Mouse (Mus musculus): ENCODE measurements around the gene B3gnt7. TPM values are rescaled to one million over a fixed set of nuclear protein-coding genes. Genes with fewer than 3 reads are reported as not detected.

Gene B3gnt7
- 2.8 and 2.9 TPM in 2 replicates for polyA plus RNA-seq (2014; fragmentation: Nextera tagmentation; extraction: Ambion mirVana)

GRCm38 (mm10) chr1:86302532-86302931, at the start of gene B3gnt7:
Gene B3gnt7 (plus strand): TSS chr1:86302832.
- Histone ChIP-seq H3K4me3 (ENCODE audit: low read depth, low read length) (peak within 1 kb of the TSS; percentile 55), H3K4me1 (replicated peaks; ENCODE audit: control insufficient read depth, insufficient read depth, low read length) (no peaks in the 10 kb centered on the region; the same call in 1 of the 2 replicates), H3K4me2 (replicated peaks; ENCODE audit: low read depth, low read length) (peak within 1 kb of the TSS; percentile 85), H3K27ac (ENCODE audit: low read depth, low read length) (no peak within 1 kb of the TSS), H3K36me3 (ENCODE audit: control insufficient read depth, insufficient read depth, low read length) (no peaks in the 10 kb centered on the region), H3K27me3 (ENCODE audit: control insufficient read depth, insufficient read depth, low read length) (peaks cover 34% of the 10 kb centered on the region), H3K9ac (ENCODE audit: low read depth, low read length) (peak within 1 kb of the TSS; percentile 12; the same call in 1 of the 2 replicates), H3K9me3 (ENCODE audit: control insufficient read depth, low read length) (no peaks in the 10 kb centered on the region)
- DNase-seq (ENCODE audit: low spot score) (no peak), ATAC-seq (ENCODE audit: low FRiP score) (no peak)
- WGBS = 26% methylated on average over 6 of the region's 6 CpGs

DNA sequence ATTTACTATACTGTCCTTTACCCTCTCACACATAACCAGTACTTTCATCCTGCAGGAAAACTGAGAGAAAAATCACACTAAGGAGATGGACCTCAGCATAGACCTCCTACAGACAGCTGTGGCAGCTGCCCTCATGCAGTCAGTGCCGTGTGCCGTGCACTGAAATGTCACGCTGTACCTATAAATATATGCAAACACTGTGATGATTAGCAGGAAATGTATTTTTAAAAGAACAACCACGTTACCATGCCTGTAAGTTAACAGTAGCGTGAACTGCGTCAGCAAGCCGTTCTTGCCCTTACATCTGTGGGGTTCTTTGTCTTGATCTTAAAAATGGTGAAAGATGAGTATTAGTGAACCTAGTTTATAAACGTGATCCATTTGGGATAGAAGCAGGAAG, 49.2 kb upstream of the B3gnt7 start:
- Histone ChIP-seq H3K27me3 (ENCODE audit: control insufficient read depth, insufficient read depth, low read length) (no peaks in the 10 kb centered on the region), H3K9me3 (ENCODE audit: control insufficient read depth, low read length) (no peaks in the 10 kb centered on the region), H3K4me3 (ENCODE audit: low read depth, low read length) (no peak overlapping the region), H3K36me3 (ENCODE audit: control insufficient read depth, insufficient read depth, low read length) (no peaks in the 10 kb centered on the region), H3K4me2 (replicated peaks; ENCODE audit: low read depth, low read length) (no peak overlapping the region), H3K27ac (ENCODE audit: low read depth, low read length) (no peak overlapping the region), H3K4me1 (replicated peaks; ENCODE audit: control insufficient read depth, insufficient read depth, low read length) (no peaks in the 10 kb centered on the region), H3K9ac (ENCODE audit: low read depth, low read length) (no peak overlapping the region)
- 88% methylated on average over 8 of the region's 8 CpGs for WGBS
- ATAC-seq (ENCODE audit: low FRiP score) (no peak), DNase-seq (ENCODE audit: low spot score) (no peak)

DNA sequence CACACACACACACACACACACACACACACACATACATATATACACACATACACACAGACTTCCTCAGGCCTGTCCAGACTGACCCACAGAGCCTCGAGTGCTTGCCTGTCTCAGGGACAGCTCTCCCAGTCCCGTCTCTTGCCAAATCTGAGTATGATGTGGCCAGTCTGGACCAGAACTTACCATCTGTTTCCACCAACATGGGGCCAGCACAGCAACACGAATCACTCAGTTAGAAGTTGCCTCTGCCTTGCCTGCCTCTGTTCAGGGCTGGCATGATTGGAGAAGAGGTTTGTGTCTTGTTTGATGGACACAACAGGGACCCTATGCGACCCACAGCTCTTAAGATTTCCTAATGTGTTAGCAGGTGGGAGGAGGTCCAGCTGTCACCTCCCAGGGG, 46.3 kb upstream of the B3gnt7 start:
- no peak overlapping the region for H3K9ac ChIP-seq (ENCODE audit: low read depth, low read length)
- ATAC-seq (ENCODE audit: low FRiP score) (no peak), DNase-seq (ENCODE audit: low spot score) (no peak)
- WGBS = 77% methylated on average over 4 of the region's 4 CpGs
- no peak overlapping the region for H3K4me3 ChIP-seq (ENCODE audit: low read depth, low read length)
- no peak overlapping the region for H3K27ac ChIP-seq (ENCODE audit: low read depth, low read length)
- H3K4me2 ChIP-seq (replicated peaks; ENCODE audit: low read depth, low read length) = no peak overlapping the region
- H3K36me3 ChIP-seq (ENCODE audit: control insufficient read depth, insufficient read depth, low read length) = no peaks in the 10 kb centered on the region
- H3K27me3 ChIP-seq (ENCODE audit: control insufficient read depth, insufficient read depth, low read length) = no peaks in the 10 kb centered on the region
- no peaks in the 10 kb centered on the region for H3K4me1 ChIP-seq (replicated peaks; ENCODE audit: control insufficient read depth, insufficient read depth, low read length)
- no peaks in the 10 kb centered on the region for H3K9me3 ChIP-seq (ENCODE audit: control insufficient read depth, low read length)

DNA sequence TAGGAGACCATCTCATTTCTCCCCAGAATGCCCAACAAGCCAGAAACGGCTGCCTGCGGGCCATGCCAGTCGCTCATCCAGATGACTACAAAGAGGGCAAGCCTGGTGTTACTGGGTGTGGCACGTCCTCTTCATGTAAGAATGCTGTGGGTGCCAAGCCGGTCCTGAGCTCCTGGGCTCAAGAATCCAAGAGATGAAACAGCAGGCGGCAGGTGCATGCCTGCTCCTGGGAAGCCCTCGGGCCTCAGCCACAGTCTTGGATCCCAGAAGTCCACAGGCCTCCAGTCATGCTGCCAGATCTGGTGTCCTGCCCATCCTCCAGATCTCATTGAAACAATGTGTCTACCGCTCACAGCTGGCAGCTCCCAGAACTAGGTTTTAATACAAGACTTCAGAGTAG, 45.4 kb upstream of the B3gnt7 start:
- ATAC-seq (ENCODE audit: low FRiP score) (no peak), DNase-seq (ENCODE audit: low spot score) (no peak)
- Histone ChIP-seq H3K27ac (ENCODE audit: low read depth, low read length) (no peak overlapping the region), H3K4me3 (ENCODE audit: low read depth, low read length) (no peak overlapping the region), H3K36me3 (ENCODE audit: control insufficient read depth, insufficient read depth, low read length) (no peaks in the 10 kb centered on the region), H3K4me1 (replicated peaks; ENCODE audit: control insufficient read depth, insufficient read depth, low read length) (no peaks in the 10 kb centered on the region), H3K27me3 (ENCODE audit: control insufficient read depth, insufficient read depth, low read length) (no peaks in the 10 kb centered on the region), H3K9me3 (ENCODE audit: control insufficient read depth, low read length) (no peaks in the 10 kb centered on the region), H3K4me2 (replicated peaks; ENCODE audit: low read depth, low read length) (no peak overlapping the region), H3K9ac (ENCODE audit: low read depth, low read length) (no peak overlapping the region)
- WGBS = 92% methylated on average over 8 of the region's 8 CpGs

GRCm38 (mm10) chr1:86258171-86258824, 44.3 kb upstream of the B3gnt7 start:
- DNase-seq (ENCODE audit: low spot score) (no peak), ATAC-seq (ENCODE audit: low FRiP score) (no peak)
- H3K27ac ChIP-seq (ENCODE audit: low read depth, low read length) = no peak overlapping the region
- 68% methylated on average over 7 of the region's 7 CpGs for WGBS
- no peak overlapping the region for H3K4me2 ChIP-seq (replicated peaks; ENCODE audit: low read depth, low read length)
- no peaks in the 10 kb centered on the region for H3K9me3 ChIP-seq (ENCODE audit: control insufficient read depth, low read length)
- H3K4me3 ChIP-seq (ENCODE audit: low read depth, low read length) = no peak overlapping the region
- no peaks in the 10 kb centered on the region for H3K27me3 ChIP-seq (ENCODE audit: control insufficient read depth, insufficient read depth, low read length)
- no peaks in the 10 kb centered on the region for H3K4me1 ChIP-seq (replicated peaks; ENCODE audit: control insufficient read depth, insufficient read depth, low read length)
- H3K36me3 ChIP-seq (ENCODE audit: control insufficient read depth, insufficient read depth, low read length) = no peaks in the 10 kb centered on the region
- H3K9ac ChIP-seq (ENCODE audit: low read depth, low read length) = no peak overlapping the region

GRCm38 (mm10) chr1:86263564-86264339, 38.9 kb upstream of the B3gnt7 start:
- ATAC-seq (ENCODE audit: low FRiP score) = no peak
- Histone ChIP-seq H3K4me3 (ENCODE audit: low read depth, low read length) (no peak overlapping the region), H3K27ac (ENCODE audit: low read depth, low read length) (no peak overlapping the region), H3K9ac (ENCODE audit: low read depth, low read length) (no peak overlapping the region), H3K27me3 (ENCODE audit: control insufficient read depth, insufficient read depth, low read length) (no peaks in the 10 kb centered on the region), H3K36me3 (ENCODE audit: control insufficient read depth, insufficient read depth, low read length) (no peaks in the 10 kb centered on the region), H3K4me1 (replicated peaks; ENCODE audit: control insufficient read depth, insufficient read depth, low read length) (no peaks in the 10 kb centered on the region), H3K9me3 (ENCODE audit: control insufficient read depth, low read length) (no peaks in the 10 kb centered on the region), H3K4me2 (replicated peaks; ENCODE audit: low read depth, low read length) (no peak overlapping the region)
- no peak for DNase-seq (ENCODE audit: low spot score)
- WGBS = 71% methylated on average over 7 of the region's 7 CpGs

- 74% methylated on average over 3 of the region's 3 CpGs for WGBS
- Histone ChIP-seq H3K27ac (ENCODE audit: low read depth, low read length) (no peak overlapping the region), H3K27me3 (ENCODE audit: control insufficient read depth, insufficient read depth, low read length) (no peaks in the 10 kb centered on the region)
Measured at GRCm38 (mm10) chr1:86265060-86265459, 37.6 kb upstream of the B3gnt7 start.

DNA sequence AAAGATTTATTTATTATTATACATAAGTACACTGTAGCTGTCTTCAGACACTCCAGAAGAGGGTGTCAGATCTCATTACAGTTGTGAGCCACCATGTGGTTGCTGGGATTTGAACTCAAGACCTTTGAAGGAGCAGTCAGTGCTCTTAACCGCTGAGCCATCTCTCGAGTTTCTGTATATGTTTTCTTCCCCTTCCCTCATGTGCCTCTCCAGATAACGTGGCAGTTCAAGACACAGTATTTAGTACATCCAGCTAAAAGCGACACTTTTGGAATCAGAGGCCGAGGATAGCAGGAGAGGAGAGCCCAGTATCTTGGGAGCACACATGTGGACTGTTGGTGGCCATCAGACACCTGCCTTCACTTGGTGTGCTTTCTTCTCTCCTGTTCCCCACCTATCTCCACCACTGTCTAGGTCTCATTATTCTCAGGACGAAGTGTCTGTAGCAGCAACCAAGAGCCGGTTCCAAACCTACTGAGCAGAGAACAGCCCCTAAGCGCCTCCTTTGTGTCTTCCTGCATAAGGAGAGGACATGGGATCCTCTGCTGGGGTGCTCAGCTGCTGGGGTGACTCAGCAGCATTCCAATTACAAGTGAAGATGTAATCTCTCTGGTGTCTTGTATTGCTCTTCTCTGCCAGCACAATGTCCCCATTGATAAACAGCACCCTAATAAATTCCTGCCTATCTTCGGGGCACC, 34.0 kb upstream of the B3gnt7 start:
- H3K27me3 ChIP-seq (ENCODE audit: control insufficient read depth, insufficient read depth, low read length) = no peaks in the 10 kb centered on the region
- 90% methylated on average over 9 of the region's 9 CpGs for WGBS
- ATAC-seq (ENCODE audit: low FRiP score) = no peak
- no peaks in the 10 kb centered on the region for H3K36me3 ChIP-seq (ENCODE audit: control insufficient read depth, insufficient read depth, low read length)
- H3K4me2 ChIP-seq (replicated peaks; ENCODE audit: low read depth, low read length) = no peak overlapping the region
- no peak overlapping the region for H3K27ac ChIP-seq (ENCODE audit: low read depth, low read length)
- no peak for DNase-seq (ENCODE audit: low spot score)
- H3K4me1 ChIP-seq (replicated peaks; ENCODE audit: control insufficient read depth, insufficient read depth, low read length) = no peaks in the 10 kb centered on the region
- no peak overlapping the region for H3K4me3 ChIP-seq (ENCODE audit: low read depth, low read length)
- H3K9me3 ChIP-seq (ENCODE audit: control insufficient read depth, low read length) = no peaks in the 10 kb centered on the region
- no peak overlapping the region for H3K9ac ChIP-seq (ENCODE audit: low read depth, low read length)

More at GRCm38 (mm10) chr1:86265060-86265459, 37.6 kb upstream of the B3gnt7 start:
- H3K36me3 ChIP-seq (ENCODE audit: control insufficient read depth, insufficient read depth, low read length) = no peaks in the 10 kb centered on the region
- H3K9me3 ChIP-seq (ENCODE audit: control insufficient read depth, low read length) = no peaks in the 10 kb centered on the region
- no peak for DNase-seq (ENCODE audit: low spot score)
- no peak for ATAC-seq (ENCODE audit: low FRiP score)
- H3K4me1 ChIP-seq (replicated peaks; ENCODE audit: control insufficient read depth, insufficient read depth, low read length) = no peaks in the 10 kb centered on the region
- H3K4me3 ChIP-seq (ENCODE audit: low read depth, low read length) = no peak overlapping the region
- H3K9ac ChIP-seq (ENCODE audit: low read depth, low read length) = no peak overlapping the region
- no peak overlapping the region for H3K4me2 ChIP-seq (replicated peaks; ENCODE audit: low read depth, low read length)
